Mouse (Mus musculus) bone marrow macrophage, adult 2 months (primary cell): ENCODE results near the gene Nfib.

Experiments used
- CTCF ChIP-seq: IDR thresholded peaks from 2 replicates; pipeline ENCODE4 v1.5.1; 2012; ENCODE audit warnings: low read depth, mild to moderate bottlenecking, low read length, moderate library complexity
- POLR2A ChIP-seq: IDR thresholded peaks from 2 replicates; pipeline ENCODE4 v1.6.1; 2012; ENCODE audit warnings: mild to moderate bottlenecking, low read depth, low read length, borderline replicate concordance

DNA sequence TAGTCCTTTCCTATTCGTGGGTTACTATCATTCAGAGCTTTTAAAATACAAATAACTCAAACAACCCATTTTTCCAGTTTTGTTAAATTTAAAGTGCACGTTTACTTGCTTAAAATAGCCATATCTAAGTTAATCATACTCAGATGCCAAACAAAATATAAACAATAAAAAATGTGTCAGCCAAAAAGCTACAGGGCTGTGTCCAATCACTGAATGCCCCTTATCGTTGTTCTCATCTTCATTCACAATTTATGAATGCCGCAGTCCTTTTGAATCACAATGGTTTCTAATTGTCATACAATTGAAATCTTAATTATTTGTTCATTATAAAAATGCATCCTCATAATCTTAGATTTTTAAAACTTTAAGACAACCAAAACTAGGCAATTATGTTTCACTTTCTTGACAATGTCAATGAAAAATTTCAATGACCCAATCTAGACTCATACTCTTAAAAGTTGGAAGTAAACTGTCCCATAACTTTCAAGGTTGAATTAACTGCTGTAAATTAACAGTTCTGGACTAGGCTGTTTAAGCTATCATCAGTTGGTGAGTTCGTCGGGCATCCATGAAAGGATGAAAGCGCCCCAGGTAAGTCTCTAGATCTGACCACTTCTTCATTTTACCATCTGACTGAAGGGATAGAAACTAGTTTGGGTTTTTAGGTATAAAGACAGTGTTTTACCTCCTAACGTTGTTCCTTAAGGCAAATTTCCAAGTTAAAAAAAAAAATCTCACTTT, 202.1 kb downstream of the Nfib start:
- TF ChIP-seq CTCF: no peak
- TF ChIP-seq POLR2A: no peak
